Mouse (Mus musculus) heart, postnatal 10 days (tissue): ENCODE results near the gene P4ha2. TPM values are rescaled to one million over a fixed set of nuclear protein-coding genes. Genes with fewer than 3 reads are reported as not detected.
"Not testable (repeated sequence)": the region's sequence is repeated elsewhere in the genome, so short reads cannot be mapped to it uniquely, and the experiment has no call there.

Source experiments
- DNase-seq, 2 experiments: peaks; one replicate each; pipeline ENCODE4 v3.0.0; 2021
- intact Hi-C: fragments of 180-260 bp; cut with DNase I; formaldehyde crosslinking; loops from one replicate; pipeline ENCODE4 v1.15.1; 2025
- total RNA-seq, 2 experiments: library from RNA; stranded (reverse); gene quantifications; 2 replicates each; pipeline ENCODE4 v1.2.3; 2021

Gene P4ha2
- total RNA-seq, 2 experiments from 2014 or later = 36.8 to 37.0 TPM

GRCm38 (mm10) chr11:54126654-54127374, 26.9 kb downstream of the P4ha2 start:
- intact Hi-C loops = no loop called here
- DNase-seq = no peak

GRCm38 (mm10) chr11:54127397-54127796, 27.5 kb downstream of the P4ha2 start:
- DNase-seq = no peak
- intact Hi-C loops = no loop called here

- intact Hi-C loops = loop anchor here (5.0 kb wide), 1 partner anchor 412 kb away; no protein-coding TSS in a partner anchor
- DNase-seq = no peak
Observed at GRCm38 (mm10) chr11:54129955-54130354, 30.1 kb downstream of the P4ha2 start.

GRCm38 (mm10) chr11:54130721-54131120, 30.8 kb downstream of the P4ha2 start:
- intact Hi-C loops = loop anchor here (5.0 kb wide), 1 partner anchor 412 kb away; no protein-coding TSS in a partner anchor
- DNase-seq = no peak

GRCm38 (mm10) chr11:54132290-54132689, 32.4 kb downstream of the P4ha2 start:
- intact Hi-C loops = loop anchor here (5.0 kb wide), 1 partner anchor 410 kb away; no protein-coding TSS in a partner anchor
- DNase-seq = peak; percentile 42 to 57

- DNase-seq = no peak
- intact Hi-C loops = loop anchor here (5.0 kb wide), 1 partner anchor 407 kb away; no protein-coding TSS in a partner anchor
Observed at GRCm38 (mm10) chr11:54134905-54135304, 35.0 kb downstream of the P4ha2 start.

- DNase-seq, intact Hi-C loops: not testable (repeated sequence)
Observed at GRCm38 (mm10) chr11:54140159-54140558, 40.3 kb downstream of the P4ha2 start.

- DNase-seq = no peak
- intact Hi-C loops = no loop called here
Observed at GRCm38 (mm10) chr11:54141200-54141971, 41.5 kb downstream of the P4ha2 start.

- intact Hi-C loops = loop anchor here (1.0 to 5.0 kb wide), 2 partner anchors 62 to 111 kb away; no protein-coding TSS in a partner anchor
Observed at GRCm38 (mm10) chr11:54144886-54145285, 45.0 kb downstream of the P4ha2 start.

GRCm38 (mm10) chr11:54145990-54146389, 46.1 kb downstream of the P4ha2 start:
- DNase-seq = no peak
- intact Hi-C loops = loop anchor here (1.0 to 5.0 kb wide), 2 partner anchors 61 to 110 kb away; no protein-coding TSS in a partner anchor

More at GRCm38 (mm10) chr11:54144886-54145285, 45.0 kb downstream of the P4ha2 start:
- peak; percentile 77 to 84 for DNase-seq

GRCm38 (mm10) chr11:54149791-54150465, 50.0 kb downstream of the P4ha2 start:
- intact Hi-C loops = loop anchor here (5.0 kb wide), 1 partner anchor 57 kb away; no protein-coding TSS in a partner anchor
- peak; percentile 28 to 29 for DNase-seq

GRCm38 (mm10) chr11:54151141-54151540, 51.2 kb downstream of the P4ha2 start:
- intact Hi-C loops = no loop called here
- no peak for DNase-seq

- intact Hi-C loops = no loop called here
- DNase-seq = peak in 1 of 2 experiments; percentile 8
Observed at GRCm38 (mm10) chr11:54152957-54153356, 53.1 kb downstream of the P4ha2 start.

- peak; percentile 49 to 57 for DNase-seq
- intact Hi-C loops = no loop called here
Observed at GRCm38 (mm10) chr11:54155864-54156263, 56.0 kb downstream of the P4ha2 start.

GRCm38 (mm10) chr11:54156504-54156903, 56.6 kb downstream of the P4ha2 start:
- DNase-seq = no peak
- intact Hi-C loops = no loop called here

GRCm38 (mm10) chr11:54157586-54157985, 57.7 kb downstream of the P4ha2 start:
- intact Hi-C loops = no loop called here
- DNase-seq = peak in 1 of 2 experiments; percentile 10

GRCm38 (mm10) chr11:54160435-54160834, 60.5 kb downstream of the P4ha2 start:
- DNase-seq = no peak
- intact Hi-C loops = no loop called here

GRCm38 (mm10) chr11:54160920-54161319, 61.0 kb downstream of the P4ha2 start:
- no peak for DNase-seq
- intact Hi-C loops = no loop called here

GRCm38 (mm10) chr11:54161514-54161913, 61.6 kb downstream of the P4ha2 start:
- DNase-seq = no peak
- intact Hi-C loops = no loop called here

GRCm38 (mm10) chr11:54162968-54163367, 63.1 kb downstream of the P4ha2 start:
- no peak for DNase-seq
- intact Hi-C loops = no loop called here
